Mouse (Mus musculus) gonadal fat pad, adult 2 months (tissue): ENCODE results near the gene Evc. TPM values are rescaled to one million over a fixed set of nuclear protein-coding genes. Genes with fewer than 3 reads are reported as not detected.

ENCODE experiments used
- DNase-seq: peaks from one replicate; pipeline ENCODE4 v3.0.0-alpha.2; 2012; ENCODE audit warnings: low read depth
- polyA plus RNA-seq: library from polyadenylated mRNA; depleted of rRNA; stranded (reverse); fragments of >200 nt; gene quantifications from 2 replicates; pipeline ENCODE4 v1.2.3, GENCODE M21; 2012

Gene Evc
- polyA plus RNA-seq, 1 experiment: 10.9 TPM

- no peak for DNase-seq
These were observed 26.7 kb downstream of the Evc start for GRCm38 (mm10) chr5:37310026-37310425.

- DNase-seq: no peak
These were observed 38.3 kb downstream of the Evc start for GRCm38 (mm10) chr5:37298370-37298769.

- DNase-seq: no peak
These were observed 40.0 kb downstream of the Evc start for GRCm38 (mm10) chr5:37296717-37297116.

GRCm38 (mm10) chr5:37290983-37291382, 45.7 kb downstream of the Evc start:
- DNase-seq: no peak

GRCm38 (mm10) chr5:37289236-37289635, 47.5 kb downstream of the Evc start:
- no peak for DNase-seq

- DNase-seq: no peak
These were observed 48.3 kb downstream of the Evc start for GRCm38 (mm10) chr5:37288374-37288773.

- DNase-seq: no peak
These were observed 55.7 kb downstream of the Evc start for GRCm38 (mm10) chr5:37281021-37281420.

- DNase-seq: no peak
These were observed 72.9 kb downstream of the Evc start for GRCm38 (mm10) chr5:37263816-37264215.

- DNase-seq: no peak
These were observed 75.0 kb downstream of the Evc start for GRCm38 (mm10) chr5:37261734-37262133.

GRCm38 (mm10) chr5:37257243-37257642, 79.5 kb downstream of the Evc start:
- DNase-seq: no peak

- no peak for DNase-seq
These were observed 79.9 kb downstream of the Evc start for GRCm38 (mm10) chr5:37256823-37257222.

GRCm38 (mm10) chr5:37254523-37254922, 82.2 kb downstream of the Evc start:
- no peak for DNase-seq

- no peak for DNase-seq
These were observed 84.4 kb downstream of the Evc start for GRCm38 (mm10) chr5:37252101-37252804.

- DNase-seq: no peak
These were observed 85.1 kb downstream of the Evc start for GRCm38 (mm10) chr5:37251596-37251995.

- no peak for DNase-seq
These were observed 87.8 kb downstream of the Evc start for GRCm38 (mm10) chr5:37248870-37249269.

GRCm38 (mm10) chr5:37247456-37247855, 89.2 kb downstream of the Evc start:
- DNase-seq: no peak

- no peak for DNase-seq
These were observed 90.4 kb downstream of the Evc start for GRCm38 (mm10) chr5:37246138-37246910.

- DNase-seq: no peak
These were observed 91.0 kb downstream of the Evc start for GRCm38 (mm10) chr5:37245651-37246050.

GRCm38 (mm10) chr5:37244666-37245242, 91.9 kb downstream of the Evc start:
- no peak for DNase-seq

- DNase-seq: no peak
These were observed 92.5 kb downstream of the Evc start for GRCm38 (mm10) chr5:37244161-37244560.

GRCm38 (mm10) chr5:37243169-37243886, 93.4 kb downstream of the Evc start:
- DNase-seq: no peak
